Mouse (Mus musculus) mouse embryonic stem cell (cell line): ENCODE data around the gene Gsg1.

Experiments used
- in situ Hi-C, 2 experiments: fragments of 300-500 bp; cut with MboI; formaldehyde crosslinking; loops; 1 replicate in 1 of 2; 3 replicates in 1 of 2; pipeline ENCODE4 v1.14.3; 2019 to 2020; ENCODE audit warnings: low sequenced_read_pairs in 2 of 2, low pct_unique_long_range_greater_than_20kb in 1 of 2, mixed read lengths in 1 of 2; ENCODE audit not compliant: unreplicated experiment in 1 of 2

Gsg1 gene

DNA sequence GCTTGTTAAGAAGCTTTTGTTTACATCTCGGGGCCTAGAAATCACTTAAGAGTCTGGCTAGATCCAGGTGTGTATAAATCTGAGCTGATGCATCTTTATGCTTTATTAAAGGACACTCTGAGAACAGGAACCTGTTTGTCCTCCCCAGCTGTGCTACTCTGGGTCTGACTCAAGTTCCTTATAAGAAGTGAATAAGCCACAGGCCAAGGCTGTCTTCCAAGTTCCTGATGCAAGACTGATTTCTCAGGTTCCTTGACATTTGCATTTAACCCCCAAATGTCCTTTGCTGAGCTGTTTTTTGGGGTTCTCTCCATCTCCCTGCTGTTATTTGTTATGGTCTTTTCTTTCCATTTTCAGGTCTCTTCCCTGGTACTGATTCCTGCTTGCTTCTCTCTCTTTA, 62.2 kb downstream of the Gsg1 start:
- in situ Hi-C loops, result no loop called here

DNA sequence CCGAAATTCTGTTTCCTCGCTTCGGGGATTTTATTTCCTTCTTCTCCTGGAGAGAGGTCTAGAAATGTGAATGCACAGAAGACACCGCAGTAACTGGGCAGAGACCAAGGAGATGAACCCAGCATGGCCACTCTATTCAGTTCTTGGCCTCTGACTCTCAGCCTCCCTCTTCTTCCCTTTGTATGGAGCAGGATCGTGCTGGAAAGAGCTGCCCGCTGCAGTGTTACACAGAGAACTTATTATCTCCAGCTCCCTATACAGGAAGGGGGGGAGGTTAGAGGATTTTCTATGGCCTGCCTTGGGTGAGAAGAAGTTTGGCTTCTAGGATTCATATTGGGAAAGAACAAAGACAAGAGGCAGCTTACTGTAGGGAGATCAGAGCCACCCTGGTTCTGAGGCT, 64.0 kb downstream of the Gsg1 start:
- in situ Hi-C loops, result no loop called here

DNA sequence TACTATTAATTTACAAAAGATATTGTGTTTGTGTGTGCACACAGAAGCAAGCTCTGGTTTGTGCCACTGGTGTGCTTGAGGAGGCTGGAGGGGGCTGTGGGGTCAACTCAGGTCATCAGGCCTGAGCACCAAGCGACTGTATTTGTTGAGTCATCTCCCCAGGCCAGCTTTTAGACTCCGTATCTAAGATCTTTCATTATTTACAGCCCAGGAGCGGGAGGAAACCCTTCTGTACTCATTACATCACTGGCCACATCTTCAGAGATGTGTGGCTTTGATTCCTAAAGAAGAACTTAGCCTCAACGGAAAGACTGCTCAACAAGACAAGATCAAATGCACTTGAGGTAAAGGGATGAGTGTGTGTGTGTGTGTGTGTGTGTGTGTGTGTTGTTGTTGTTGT, 65.5 kb downstream of the Gsg1 start:
- in situ Hi-C loops, result no loop called here
